Mouse (Mus musculus): ENCODE measurements around the gene Ubqln4.

Gene Ubqln4

GRCm38 (mm10) chr3:88526157-88527131 is 27.1 kb upstream of the Ubqln4 start:
- peak; percentile 85 for DNase-seq (ENCODE audit: low spot score)

GRCm38 (mm10) chr3:88527565-88527964 is 26.0 kb upstream of the Ubqln4 start:
- DNase-seq (ENCODE audit: low spot score) = no peak

GRCm38 (mm10) chr3:88528646-88529045 is 24.9 kb upstream of the Ubqln4 start:
- DNase-seq (ENCODE audit: low spot score) = no peak

- no peak for DNase-seq (ENCODE audit: low spot score)
These were observed 24.2 kb upstream of the Ubqln4 start for GRCm38 (mm10) chr3:88529204-88530000.

GRCm38 (mm10) chr3:88530082-88530864 is 23.3 kb upstream of the Ubqln4 start:
- no peak for DNase-seq (ENCODE audit: low spot score)

GRCm38 (mm10) chr3:88531348-88532298 is 21.9 kb upstream of the Ubqln4 start:
- peak; percentile 90 for DNase-seq (ENCODE audit: low spot score)

DNA sequence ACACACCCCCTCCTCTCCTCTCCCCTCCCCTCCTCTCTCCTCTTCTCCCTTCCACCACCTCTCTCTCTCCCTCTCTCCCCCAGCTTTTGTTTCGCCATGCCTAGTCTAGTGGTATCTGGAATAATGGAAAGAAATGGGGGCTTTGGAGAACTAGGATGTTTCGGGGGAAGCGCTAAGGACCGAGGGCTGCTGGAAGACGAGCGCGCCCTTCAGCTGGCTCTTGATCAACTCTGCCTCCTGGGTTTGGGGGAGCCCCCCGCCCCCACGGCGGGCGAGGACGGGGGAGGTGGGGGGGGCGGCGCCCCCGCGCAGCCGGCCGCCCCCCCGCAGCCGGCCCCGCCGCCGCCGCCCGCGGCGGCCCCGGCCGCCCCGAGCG is 21.3 kb upstream of the Ubqln4 start, which contains the start of gene Mex3a:
TSS of gene Mex3a (plus strand) at position 97 of the 376 bp plus-strand sequence.
- no peak for DNase-seq (ENCODE audit: low spot score)

- DNase-seq (ENCODE audit: low spot score) = peak; percentile 52
These were observed 20.7 kb upstream of the Ubqln4 start for GRCm38 (mm10) chr3:88532689-88533511.

- DNase-seq (ENCODE audit: low spot score) = no peak
These were observed 19.9 kb upstream of the Ubqln4 start for GRCm38 (mm10) chr3:88533706-88534105.

GRCm38 (mm10) chr3:88535005-88535404 is 18.6 kb upstream of the Ubqln4 start:
- DNase-seq (ENCODE audit: low spot score) = no peak

DNA sequence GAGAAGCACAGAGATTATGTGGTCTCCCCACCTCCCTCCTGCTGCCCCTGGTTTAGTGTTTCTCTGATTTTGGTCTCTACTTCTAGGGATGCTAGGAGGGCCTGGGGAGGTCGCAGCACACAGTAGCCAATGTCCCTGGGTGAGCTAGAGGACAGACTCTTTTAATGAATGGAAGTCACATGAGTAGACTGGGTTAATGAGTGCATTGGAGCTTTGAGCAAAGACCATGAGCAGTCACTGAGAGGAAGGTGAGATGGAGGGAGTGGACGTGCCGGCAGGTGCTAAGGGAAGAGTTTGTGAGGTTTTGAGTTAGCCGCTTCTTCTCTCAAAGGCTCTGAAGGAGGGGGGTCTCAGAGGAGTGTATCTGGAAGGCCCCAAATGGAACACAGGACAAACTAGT is 18.0 kb upstream of the Ubqln4 start:
- DNase-seq (ENCODE audit: low spot score) = no peak

GRCm38 (mm10) chr3:88536103-88536930 is 17.2 kb upstream of the Ubqln4 start:
- peak; percentile 66 for DNase-seq (ENCODE audit: low spot score)

GRCm38 (mm10) chr3:88537146-88537545 is 16.4 kb upstream of the Ubqln4 start:
- DNase-seq (ENCODE audit: low spot score) = no peak

GRCm38 (mm10) chr3:88538271-88539145 is 15.1 kb upstream of the Ubqln4 start:
- no peak for DNase-seq (ENCODE audit: low spot score)

GRCm38 (mm10) chr3:88539397-88539796 is 14.2 kb upstream of the Ubqln4 start:
- no peak for DNase-seq (ENCODE audit: low spot score)

- no peak for DNase-seq (ENCODE audit: low spot score)
These were observed 13.5 kb upstream of the Ubqln4 start for GRCm38 (mm10) chr3:88540085-88540484.

DNA sequence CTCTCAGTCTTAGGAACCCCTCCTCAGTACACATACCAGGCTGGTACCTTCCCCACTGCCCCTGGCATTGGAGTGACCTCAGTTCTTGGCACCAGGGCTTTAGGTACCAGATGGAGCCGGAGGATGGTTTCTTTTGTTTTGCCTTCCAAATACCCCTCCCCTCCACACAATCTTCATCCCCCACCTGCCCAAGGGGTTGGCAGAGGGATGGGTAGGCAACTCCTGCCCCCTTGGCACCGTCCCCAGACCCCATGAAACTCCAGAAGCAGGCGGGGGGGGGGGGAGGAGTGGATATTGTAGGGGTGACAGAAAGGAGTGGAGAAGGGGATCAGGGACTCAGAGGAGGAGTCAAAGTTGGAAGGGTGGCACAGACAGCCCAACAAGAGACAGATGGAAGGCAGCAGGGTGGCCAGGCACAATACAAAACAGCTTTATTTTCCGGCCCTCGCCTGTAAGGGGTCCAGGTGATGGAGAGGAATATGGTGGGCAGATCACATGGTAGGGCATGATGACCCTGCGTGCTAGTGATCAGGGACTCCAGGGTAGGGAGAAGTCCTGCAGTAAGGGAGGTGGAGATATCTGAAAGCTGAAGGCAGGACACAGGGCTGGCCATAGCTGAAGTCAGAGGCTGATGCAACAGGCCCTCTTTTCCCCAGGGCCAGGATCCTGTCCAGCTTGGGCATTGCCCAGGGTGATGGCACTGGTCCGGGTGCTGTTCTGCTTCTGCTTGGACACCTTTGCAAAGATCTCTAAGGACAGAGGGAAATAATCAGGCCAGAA is 11.7 kb upstream of the Ubqln4 start:
- DNase-seq (ENCODE audit: low spot score) = no peak

Measured in ovary, postnatal 36 days (tissue).